Mouse (Mus musculus) MEL (cell line): ENCODE measurements around the gene Ankfn1. TPM values are rescaled to one million over a fixed set of nuclear protein-coding genes. Genes with fewer than 3 reads are reported as not detected.

ENCODE experiments used
- DNase-seq: peaks from one replicate; pipeline ENCODE4 v3.0.0; 2011; ENCODE audit warnings: low read depth, low spot score
- H3K27ac ChIP-seq: 2 replicates; pipeline ENCODE4 v1.5.1; 2012; ENCODE audit warnings: low read depth, mild to moderate bottlenecking, control low read depth, low read length, moderate library complexity; ENCODE audit not compliant: control insufficient read depth
- H3K27me3 ChIP-seq, 2 experiments: fragments of 150-350 bp in 1 of 2; sonication (generic) in 1 of 2; 2 replicates each; pipeline ENCODE4 v1.6.1; 2012; ENCODE audit warnings: low read length in 2 of 2, mild to moderate bottlenecking in 2 of 2, improper control_type of control experiment in 1 of 2, moderate library complexity in 1 of 2; ENCODE audit not compliant: insufficient read depth in 2 of 2, control insufficient read depth in 1 of 2
- H3K36me3 ChIP-seq, 2 experiments: 2 replicates each; pipeline ENCODE4 v1.6.1; 2012 to 2014; ENCODE audit warnings: low read length in 2 of 2, improper control_type of control experiment in 1 of 2, inconsistent platforms in 1 of 2, mild to moderate bottlenecking in 1 of 2; ENCODE audit not compliant: insufficient read depth in 2 of 2, control insufficient read depth in 1 of 2
- H3K4me1 ChIP-seq, 2 experiments: fragments of 150-350 bp in 1 of 2; sonication (generic) in 1 of 2; 2 replicates each; pipeline ENCODE4 v1.6.1; 2012; ENCODE audit warnings: low read length in 2 of 2, improper control_type of control experiment in 1 of 2, mild to moderate bottlenecking in 1 of 2; ENCODE audit not compliant: insufficient read depth in 2 of 2, control insufficient read depth in 1 of 2
- H3K4me3 ChIP-seq, 2 experiments: fragments of 150-350 bp in 1 of 2; sonication (generic) in 1 of 2; 2 replicates each; pipeline ENCODE4 v1.5.1; 2012; ENCODE audit warnings: low read depth in 2 of 2, low read length in 2 of 2, mild to moderate bottlenecking in 2 of 2, moderate library complexity in 2 of 2, control low read depth in 1 of 2, improper control_type of control experiment in 1 of 2; ENCODE audit not compliant: control insufficient read depth in 1 of 2, insufficient read depth in 1 of 2
- H3K79me2 ChIP-seq: 2 replicates; pipeline ENCODE4 v1.6.1; 2012; ENCODE audit warnings: mild to moderate bottlenecking, low read length, moderate library complexity; ENCODE audit not compliant: control insufficient read depth, poor library complexity, insufficient read depth
- H3K9ac ChIP-seq: 2 replicates; pipeline ENCODE4 v1.6.1; 2012; ENCODE audit warnings: low read depth, mild to moderate bottlenecking, control low read depth, low read length, moderate library complexity; ENCODE audit not compliant: control insufficient read depth, poor library complexity, severe bottlenecking
- H3K9me3 ChIP-seq: fragments of 150-350 bp; sonication (generic); replicated peaks from 2 replicates; pipeline ENCODE4 v1.6.1; 2012; ENCODE audit warnings: mild to moderate bottlenecking, low read length, improper control_type of control experiment, moderate library complexity; ENCODE audit not compliant: insufficient read depth
- CHD1 ChIP-seq: IDR thresholded peaks from 2 replicates; pipeline ENCODE4 v1.6.1; 2012; ENCODE audit warnings: low read depth, mild to moderate bottlenecking, inconsistent platforms, low read length, improper control_type of control experiment
- CHD2 ChIP-seq: IDR thresholded peaks from 2 replicates; pipeline ENCODE4 v1.6.1; 2011; ENCODE audit warnings: low read length, improper control_type of control experiment
- CTCF ChIP-seq, 3 experiments: IDR thresholded peaks in 2 of 3; conservative IDR thresholded peaks in 1 of 3; 2 replicates each; pipeline ENCODE4 v1.5.1; 2011 to 2012; ENCODE audit warnings: low read length in 3 of 3, low read depth in 2 of 3, mild to moderate bottlenecking in 2 of 3, improper control_type of control experiment in 1 of 3, inconsistent platforms in 1 of 3, mixed read lengths in 1 of 3, moderate library complexity in 1 of 3; ENCODE audit not compliant: control insufficient read depth in 1 of 3, insufficient read depth in 1 of 3, poor library complexity in 1 of 3, severe bottlenecking in 1 of 3
- E2F4 ChIP-seq: IDR thresholded peaks from 2 replicates; pipeline ENCODE4 v1.6.1; 2011; ENCODE audit warnings: low read depth, low read length, improper control_type of control experiment, borderline replicate concordance
- ELF1 ChIP-seq: IDR thresholded peaks from 2 replicates; pipeline ENCODE4 v1.6.1; 2014; ENCODE audit warnings: low read depth, mild to moderate bottlenecking, inconsistent platforms, low read length, improper control_type of control experiment, moderate library complexity
- MAFK ChIP-seq: IDR thresholded peaks from 2 replicates; pipeline ENCODE4 v1.6.1; 2011; ENCODE audit warnings: low read depth, mild to moderate bottlenecking, low read length, improper control_type of control experiment, borderline replicate concordance
- MAX ChIP-seq: IDR thresholded peaks from 2 replicates; pipeline ENCODE4 v1.6.1; 2011; ENCODE audit warnings: low read length, improper control_type of control experiment
- MAZ ChIP-seq: IDR thresholded peaks from 2 replicates; pipeline ENCODE4 v1.6.1; 2012; ENCODE audit warnings: low read depth, mild to moderate bottlenecking, inconsistent platforms, low read length, improper control_type of control experiment
- MYC ChIP-seq: IDR thresholded peaks from 2 replicates; pipeline ENCODE4 v1.6.1; 2011; ENCODE audit warnings: low read depth, mild to moderate bottlenecking, low read length, improper control_type of control experiment, moderate library complexity
- NELFE ChIP-seq: IDR thresholded peaks from 2 replicates; pipeline ENCODE4 v1.6.1; 2011; ENCODE audit warnings: low read depth, low read length, improper control_type of control experiment
- NRF1 ChIP-seq: IDR thresholded peaks from 2 replicates; pipeline ENCODE4 v1.6.1; 2014; ENCODE audit warnings: low read depth, mild to moderate bottlenecking, inconsistent platforms, low read length, improper control_type of control experiment, moderate library complexity; ENCODE audit not compliant: poor library complexity, insufficient read depth, severe bottlenecking
- POLR2A ChIP-seq, 2 experiments: IDR thresholded peaks; 2 replicates each; pipeline ENCODE4 v1.6.1; 2011 to 2012; ENCODE audit warnings: low read length in 2 of 2, mild to moderate bottlenecking in 2 of 2, control low read depth in 1 of 2, improper control_type of control experiment in 1 of 2, low read depth in 1 of 2, moderate library complexity in 1 of 2; ENCODE audit not compliant: control insufficient read depth in 1 of 2, insufficient read depth in 1 of 2, poor library complexity in 1 of 2
- POLR2AphosphoS2 ChIP-seq: IDR thresholded peaks from 2 replicates; pipeline ENCODE4 v1.6.1; 2011; ENCODE audit warnings: low read length, improper control_type of control experiment
- POLR2AphosphoS5 ChIP-seq: IDR thresholded peaks from 2 replicates; pipeline ENCODE4 v1.6.1; 2012; ENCODE audit warnings: low read depth, borderline replicate concordance, mild to moderate bottlenecking, inconsistent platforms, low read length, moderate library complexity, mixed read lengths
- RCOR1 ChIP-seq: IDR thresholded peaks from 2 replicates; pipeline ENCODE4 v1.6.1; 2012; ENCODE audit warnings: low read depth, mild to moderate bottlenecking, inconsistent platforms, low read length, improper control_type of control experiment
- SIN3A ChIP-seq: IDR thresholded peaks from 2 replicates; pipeline ENCODE4 v1.6.1; 2012; ENCODE audit warnings: low read length, improper control_type of control experiment, inconsistent platforms
- SMC3 ChIP-seq: IDR thresholded peaks from 2 replicates; pipeline ENCODE4 v1.6.1; 2011; ENCODE audit warnings: low read depth, low read length, improper control_type of control experiment
- TAL1 ChIP-seq: IDR thresholded peaks from 2 replicates; pipeline ENCODE4 v1.6.1; 2012; ENCODE audit warnings: mild to moderate bottlenecking, inconsistent platforms, low read length, moderate library complexity, mixed read lengths
- TBP ChIP-seq: IDR thresholded peaks from 2 replicates; pipeline ENCODE4 v1.8.0; 2011; ENCODE audit warnings: low read depth, low read length, improper control_type of control experiment
- USF1 ChIP-seq: IDR thresholded peaks from 2 replicates; pipeline ENCODE4 v1.6.1; 2014; ENCODE audit warnings: low read depth, mild to moderate bottlenecking, inconsistent platforms, low read length, improper control_type of control experiment, moderate library complexity
- polyA plus RNA-seq, 2 experiments: library from polyadenylated mRNA; stranded (reverse) in 1 of 2; unstranded in 1 of 2; fragments of >175 nt in 1 of 2; fragments of >200 nt in 1 of 2; gene quantifications; 2 replicates each; pipeline versions ENCODE4 v1.2.1 to v1.2.4; 2012; ENCODE audit warnings: low replicate concordance in 2 of 2, low read depth in 1 of 2; ENCODE audit not compliant: insufficient read length in 2 of 2, insufficient read depth in 1 of 2, missing spikeins in 1 of 2
- total RNA-seq: library from RNA; depleted of rRNA; stranded (reverse); fragments of 300-350 nt; gene quantifications from 2 replicates; pipeline ENCODE4 v1.2.3, GENCODE M21; 2012

The Ankfn1 gene
- total and polyA plus RNA-seq, 3 experiments, result not detected

GRCm38 (mm10) chr11:89551441-89551840 is 226.0 kb downstream of the Ankfn1 start:
- no peaks in the 10 kb centered on the region for H3K4me1 ChIP-seq
- TF ChIP-seq MAFK, result no peak
- TF ChIP-seq MYC, result no peak
- no peak for TF ChIP-seq E2F4
- TF ChIP-seq MAZ, result no peak
- no peak for TF ChIP-seq ELF1
- TF ChIP-seq TAL1, result no peak
- no peak for TF ChIP-seq NELFE
- no peak for TF ChIP-seq USF1
- TF ChIP-seq CHD1, result no peak
- no peak for TF ChIP-seq CHD2
- TF ChIP-seq TBP, result no peak
- no peak for TF ChIP-seq MAX
- TF ChIP-seq CTCF (IDR thresholded peaks at IDR 0.05 in 2 of 3, conservative IDR thresholded peaks at IDR 0.05 in 1 of 3; ENCODE audit: control insufficient read depth in 1 of 3, insufficient read depth in 1 of 3, low read depth in 2 of 3, low read length in 3 of 3, poor library complexity in 1 of 3, severe bottlenecking in 1 of 3), result no peak
- no peaks in the 10 kb centered on the region for H3K9me3 ChIP-seq
- no peak overlapping the region for H3K4me3 ChIP-seq
- no peaks in the 10 kb centered on the region for H3K79me2 ChIP-seq
- no peak overlapping the region for H3K9ac ChIP-seq
- H3K27me3 ChIP-seq, result no peaks in the 10 kb centered on the region
- no peaks in the 10 kb centered on the region for H3K36me3 ChIP-seq
- DNase-seq, result no peak
- no peak overlapping the region for H3K27ac ChIP-seq

- TF ChIP-seq POLR2AphosphoS2, result no peak
- no peak for TF ChIP-seq CHD2
- TF ChIP-seq NRF1, result no peak
- no peak for TF ChIP-seq POLR2AphosphoS5
- TF ChIP-seq SIN3A, result no peak
- no peak for TF ChIP-seq TAL1
- no peak for TF ChIP-seq RCOR1
- no peak for TF ChIP-seq SMC3
- TF ChIP-seq POLR2A (IDR thresholded peaks at IDR 0.05; ENCODE audit: control insufficient read depth in 1 of 2, insufficient read depth in 1 of 2, low read depth in 1 of 2, low read length in 2 of 2, poor library complexity in 1 of 2), result no peak
- no peak for TF ChIP-seq CTCF (IDR thresholded peaks at IDR 0.05 in 2 of 3, conservative IDR thresholded peaks at IDR 0.05 in 1 of 3; ENCODE audit: control insufficient read depth in 1 of 3, insufficient read depth in 1 of 3, low read depth in 2 of 3, low read length in 3 of 3, poor library complexity in 1 of 3, severe bottlenecking in 1 of 3)
- Histone ChIP-seq H3K36me3 (no peaks in the 10 kb centered on the region), H3K27ac (no peak overlapping the region), H3K4me1 (no peaks in the 10 kb centered on the region), H3K4me3 (no peak overlapping the region), H3K9ac (no peak overlapping the region), H3K27me3 (no peaks in the 10 kb centered on the region), H3K79me2 (no peaks in the 10 kb centered on the region), H3K9me3 (no peaks in the 10 kb centered on the region)
- DNase-seq, result no peak
Observed at GRCm38 (mm10) chr11:89550921-89551320, 226.5 kb downstream of the Ankfn1 start.
